Mouse (Mus musculus): ENCODE data around the gene Atp6v0a2. TPM values are rescaled to one million over a fixed set of nuclear protein-coding genes. Genes with fewer than 3 reads are reported as not detected.
A peak's percentile ranks its signal among the peaks of the same experiment; 100 is the strongest.

The Atp6v0a2 gene
- polyA plus RNA-seq, 1 experiment: 37.1 TPM

GRCm38 (mm10) chr5:124748296-124748695 is 119.9 kb downstream of the Atp6v0a2 start:
- Histone ChIP-seq H3K27ac (ENCODE audit: insufficient read depth, low read depth, low read length) (no peak overlapping the region), H3K27me3 (replicated peaks; ENCODE audit: control insufficient read depth, insufficient read depth, low read length) (no peaks in the 10 kb centered on the region)

GRCm38 (mm10) chr5:124751656-124752055 is 123.3 kb downstream of the Atp6v0a2 start:
- TF ChIP-seq CTCF (conservative IDR thresholded peaks at IDR 0.05; ENCODE audit: insufficient read depth, insufficient read length, low read depth, low read length) (no peak), POLR2A (IDR thresholded peaks at IDR 0.05; ENCODE audit: low read depth, low read length) (no peak)
- 86% methylated on average over 9 of the region's 9 CpGs for WGBS
- no peak for DNase-seq
- H3K27ac ChIP-seq (ENCODE audit: insufficient read depth, low read depth, low read length): no peak overlapping the region
- H3K4me1 ChIP-seq (ENCODE audit: control insufficient read depth, insufficient read depth, low read length): no peaks in the 10 kb centered on the region
- H3K36me3 ChIP-seq (ENCODE audit: control insufficient read depth, insufficient read depth, low read length): no peaks in the 10 kb centered on the region
- H3K27me3 ChIP-seq (replicated peaks; ENCODE audit: control insufficient read depth, insufficient read depth, low read length): no peaks in the 10 kb centered on the region
- H3K4me3 ChIP-seq (ENCODE audit: insufficient read depth, low read depth, low read length): no peak overlapping the region

More at GRCm38 (mm10) chr5:124748296-124748695, 119.9 kb downstream of the Atp6v0a2 start:
- DNase-seq: no peak
- no peak for TF ChIP-seq CTCF (conservative IDR thresholded peaks at IDR 0.05; ENCODE audit: insufficient read depth, insufficient read length, low read depth, low read length)
- no peak for TF ChIP-seq POLR2A (IDR thresholded peaks at IDR 0.05; ENCODE audit: low read depth, low read length)
- Histone ChIP-seq H3K36me3 (ENCODE audit: control insufficient read depth, insufficient read depth, low read length) (no peaks in the 10 kb centered on the region), H3K4me3 (ENCODE audit: insufficient read depth, low read depth, low read length) (no peak overlapping the region), H3K4me1 (ENCODE audit: control insufficient read depth, insufficient read depth, low read length) (no peaks in the 10 kb centered on the region)
- WGBS: 89% methylated on average over 18 of the region's 18 CpGs

- H3K36me3 ChIP-seq (ENCODE audit: control insufficient read depth, insufficient read depth, low read length): no peaks in the 10 kb centered on the region
- TF ChIP-seq CTCF (conservative IDR thresholded peaks at IDR 0.05; ENCODE audit: insufficient read depth, insufficient read length, low read depth, low read length) (peak; percentile 57), POLR2A (IDR thresholded peaks at IDR 0.05; ENCODE audit: low read depth, low read length) (no peak)
- WGBS: 69% methylated on average over 18 of the region's 18 CpGs
- no peak overlapping the region for H3K4me3 ChIP-seq (ENCODE audit: insufficient read depth, low read depth, low read length)
- H3K27ac ChIP-seq (ENCODE audit: insufficient read depth, low read depth, low read length): no peak overlapping the region
- H3K27me3 ChIP-seq (replicated peaks; ENCODE audit: control insufficient read depth, insufficient read depth, low read length): no peaks in the 10 kb centered on the region
- no peak for DNase-seq
- no peaks in the 10 kb centered on the region for H3K4me1 ChIP-seq (ENCODE audit: control insufficient read depth, insufficient read depth, low read length)
These were observed 132.6 kb downstream of the Atp6v0a2 start for GRCm38 (mm10) chr5:124761011-124761410.

- TF ChIP-seq CTCF (conservative IDR thresholded peaks at IDR 0.05; ENCODE audit: insufficient read depth, insufficient read length, low read depth, low read length) (no peak), POLR2A (IDR thresholded peaks at IDR 0.05; ENCODE audit: low read depth, low read length) (no peak)
- no peaks in the 10 kb centered on the region for H3K27me3 ChIP-seq (replicated peaks; ENCODE audit: control insufficient read depth, insufficient read depth, low read length)
- WGBS: 96% methylated on average over 1 of the region's 1 CpGs
These were observed 133.4 kb downstream of the Atp6v0a2 start for GRCm38 (mm10) chr5:124761787-124762186.

More at GRCm38 (mm10) chr5:124761787-124762186, 133.4 kb downstream of the Atp6v0a2 start:
- H3K4me3 ChIP-seq (ENCODE audit: insufficient read depth, low read depth, low read length): no peak overlapping the region
- no peaks in the 10 kb centered on the region for H3K4me1 ChIP-seq (ENCODE audit: control insufficient read depth, insufficient read depth, low read length)
- no peak for DNase-seq
- no peaks in the 10 kb centered on the region for H3K36me3 ChIP-seq (ENCODE audit: control insufficient read depth, insufficient read depth, low read length)
- H3K27ac ChIP-seq (ENCODE audit: insufficient read depth, low read depth, low read length): no peak overlapping the region

Other genes with a start within 250 kb of the Atp6v0a2 start
- 16.7 and 20.8 TPM in 2 replicates for gene Sbno1, start 202.6 kb upstream of the Atp6v0a2 start, polyA plus RNA-seq (2012; rRNA removed)
- gene Kmt5a, start 188.6 kb upstream of the Atp6v0a2 start, polyA plus RNA-seq (2012; rRNA removed): 75.9 and 81.1 TPM in 2 replicates
- 44.3 and 46.3 TPM in 2 replicates for gene Rilpl2, start 150.2 kb upstream of the Atp6v0a2 start, polyA plus RNA-seq (2012; rRNA removed)
- gene Snrnp35, start 145.4 kb upstream of the Atp6v0a2 start, polyA plus RNA-seq (2012; rRNA removed): 4.3 and 5.9 TPM in 2 replicates
- 10.4 and 12.5 TPM in 2 replicates for gene Rilpl1, start 97.2 kb upstream of the Atp6v0a2 start, polyA plus RNA-seq (2012; rRNA removed)
- gene Tmed2, start 87.9 kb upstream of the Atp6v0a2 start, polyA plus RNA-seq (2012; rRNA removed): 97.9 and 128 TPM in 2 replicates
- gene Ddx55, start 75.7 kb upstream of the Atp6v0a2 start, polyA plus RNA-seq (2012; rRNA removed): 7.4 and 8.9 TPM in 2 replicates
- gene Eif2b1, start 49.4 kb upstream of the Atp6v0a2 start, polyA plus RNA-seq (2012; rRNA removed): 20.5 and 23.6 TPM in 2 replicates
- 34.5 and 35.1 TPM in 2 replicates for gene Gtf2h3, start 49.4 kb upstream of the Atp6v0a2 start, polyA plus RNA-seq (2012; rRNA removed)
- 0.15 and 0.25 TPM in 2 replicates for gene Dnah10, start 96.5 kb downstream of the Atp6v0a2 start, polyA plus RNA-seq (2012; rRNA removed)
- gene Ccdc92, start 233.8 kb downstream of the Atp6v0a2 start, polyA plus RNA-seq (2012; rRNA removed): 6.9 and 8.9 TPM in 2 replicates
- gene Zfp664, start 234.1 kb downstream of the Atp6v0a2 start, polyA plus RNA-seq (2012; rRNA removed): 19.1 and 20.4 TPM in 2 replicates